Mouse (Mus musculus) hindbrain, embryonic 10.5 days (tissue): Measurements from ENCODE around the gene Tfpi. TPM values are rescaled to one million over a fixed set of nuclear protein-coding genes. Genes with fewer than 3 reads are reported as not detected.
A peak's percentile ranks its signal among the peaks of the same experiment; 100 is the strongest.
"Not testable (repeated sequence)": the region's sequence is repeated elsewhere in the genome, so short reads cannot be mapped to it uniquely, and the experiment has no call there.

Source experiments
- DNase-seq: peaks from one replicate; pipeline ENCODE4 v3.0.0-alpha.2; 2017; ENCODE audit warnings: low spot score
- H3K27ac ChIP-seq: fragments of 300-500 bp; sonication (generic); 2 replicates; pipeline ENCODE4 v1.5.1; 2016; ENCODE audit warnings: mild to moderate bottlenecking, moderate library complexity
- H3K27me3 ChIP-seq: fragments of 300-500 bp; sonication (generic); 2 replicates; pipeline ENCODE4 v1.6.1; 2016; ENCODE audit warnings: mild to moderate bottlenecking; ENCODE audit not compliant: poor library complexity, insufficient read depth, severe bottlenecking
- H3K36me3 ChIP-seq: fragments of 300-500 bp; sonication (generic); 2 replicates; pipeline ENCODE4 v1.6.1; 2016; ENCODE audit warnings: mild to moderate bottlenecking, moderate library complexity
- H3K4me1 ChIP-seq: fragments of 300-500 bp; sonication (generic); replicated peaks from 2 replicates; pipeline ENCODE4 v1.6.1; 2016; ENCODE audit warnings: mild to moderate bottlenecking
- H3K4me3 ChIP-seq: fragments of 300-500 bp; sonication (generic); 2 replicates; pipeline ENCODE4 v1.5.1; 2016; ENCODE audit warnings: mild to moderate bottlenecking, moderate library complexity
- H3K9me3 ChIP-seq: fragments of 300-500 bp; sonication (generic); 2 replicates; pipeline ENCODE4 v1.6.1; 2016; ENCODE audit warnings: mild to moderate bottlenecking, moderate library complexity
- WGBS: fragments of 180-500 bp; shearing (Covaris S2); methylation state at CpG from one replicate; pipeline ENCODE4 v1.1.7; 2016; 5-methylcytosine and 5-hydroxymethylcytosine counted together
- polyA plus RNA-seq: library from polyadenylated mRNA; unstranded; fragments of >200 nt; fragmentation: Nextera tagmentation; extraction: Ambion mirVana; gene quantifications from 2 replicates; pipeline ENCODE4 v1.2.1, GENCODE M21; 2016

Tfpi gene
- polyA plus RNA-seq, 1 experiment from 2014 or later, result 18.2 TPM

DNA sequence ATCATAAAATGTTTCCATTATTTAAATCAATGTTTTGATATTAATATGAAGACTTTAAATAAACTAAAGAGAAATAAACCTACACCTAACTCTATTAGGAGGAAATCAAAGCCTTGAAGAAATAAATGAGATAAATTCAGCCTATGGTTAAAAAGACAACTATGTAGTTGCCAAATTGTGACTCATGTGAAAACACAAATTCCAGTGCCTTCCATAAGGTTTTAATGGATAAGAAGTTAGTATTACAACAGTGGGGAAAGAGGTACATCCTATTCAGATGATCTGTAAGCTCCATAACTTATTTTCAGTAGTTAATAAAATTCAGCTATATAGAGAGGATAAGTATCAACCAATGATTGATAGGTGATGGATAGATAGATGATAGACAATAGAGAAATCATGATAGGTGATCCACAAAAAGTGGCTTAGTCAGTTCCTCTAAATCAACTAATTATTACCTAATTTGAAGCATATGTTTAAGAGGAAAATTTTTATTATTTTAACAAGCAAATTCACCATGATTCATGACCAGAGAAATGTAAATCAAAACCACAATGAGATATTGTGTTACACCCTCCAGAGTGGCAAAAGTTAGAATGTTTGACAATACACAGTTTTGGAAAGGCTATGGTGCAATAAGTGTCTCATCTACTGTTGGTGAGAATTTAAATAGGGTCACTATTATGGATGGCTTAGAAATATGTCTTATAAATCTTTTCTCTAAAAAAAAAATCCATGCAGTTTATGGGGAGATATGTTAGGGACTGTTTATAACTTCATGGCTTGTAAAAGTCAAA, 66.6 kb downstream of the Tfpi start:
- Histone ChIP-seq H3K36me3 (no peaks in the 10 kb centered on the region), H3K27me3 (no peaks in the 10 kb centered on the region), H3K4me3 (no peak overlapping the region), H3K27ac (no peak overlapping the region), H3K9me3 (no peaks in the 10 kb centered on the region), H3K4me1 (no peaks in the 10 kb centered on the region)
- DNase-seq, result no peak

DNA sequence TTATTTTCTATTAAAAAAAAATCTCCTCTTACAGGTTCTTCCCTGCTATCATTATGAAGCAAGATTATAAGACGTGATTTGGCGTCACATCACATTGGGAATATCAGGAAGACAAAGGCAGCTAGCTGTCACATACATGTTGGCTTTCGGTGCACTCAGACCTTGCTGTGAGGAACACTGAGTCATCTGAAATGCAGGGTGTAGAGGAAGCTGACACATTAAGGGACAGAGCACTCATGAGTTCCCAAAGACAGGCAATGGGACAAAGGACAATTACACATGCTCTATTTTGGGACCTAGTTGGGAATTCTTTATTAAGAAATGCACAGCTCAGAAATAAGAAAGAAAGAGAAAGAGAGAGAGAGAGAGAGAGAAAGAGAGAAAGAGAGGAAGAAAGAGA, 71.7 kb downstream of the Tfpi start:
- H3K36me3 ChIP-seq, result no peaks in the 10 kb centered on the region
- 87% methylated on average over 3 of the region's 3 CpGs for WGBS
- H3K4me3 ChIP-seq, result no peak overlapping the region
- no peaks in the 10 kb centered on the region for H3K9me3 ChIP-seq
- H3K27ac ChIP-seq, result no peak overlapping the region
- DNase-seq, result no peak
- no peaks in the 10 kb centered on the region for H3K27me3 ChIP-seq
- H3K4me1 ChIP-seq, result no peaks in the 10 kb centered on the region

DNA sequence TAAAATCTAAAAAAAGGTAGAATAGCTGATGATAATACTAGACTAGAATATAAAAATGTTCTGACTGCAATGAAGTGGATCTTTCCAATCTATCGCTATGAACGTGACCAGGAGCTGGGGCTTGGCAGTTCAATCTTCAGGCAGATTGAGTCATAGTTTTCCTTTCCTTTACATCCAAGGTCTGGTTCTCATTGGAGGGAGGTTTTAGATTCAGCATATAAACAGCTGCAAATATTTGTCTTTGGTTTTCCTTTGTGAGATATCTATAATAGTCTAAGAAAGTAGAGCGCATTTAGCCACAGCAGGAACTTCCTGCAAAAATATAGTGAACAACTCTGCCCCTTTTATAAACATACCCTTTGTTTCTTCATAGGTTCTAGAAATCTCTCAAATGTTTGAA, 73.9 kb downstream of the Tfpi start:
- no peaks in the 10 kb centered on the region for H3K9me3 ChIP-seq
- H3K27ac ChIP-seq, result no peak overlapping the region
- H3K36me3 ChIP-seq, result no peaks in the 10 kb centered on the region
- WGBS, result 92% methylated on average over 3 of the region's 3 CpGs
- H3K4me3 ChIP-seq, result no peak overlapping the region
- no peaks in the 10 kb centered on the region for H3K27me3 ChIP-seq
- H3K4me1 ChIP-seq, result no peaks in the 10 kb centered on the region
- DNase-seq, result no peak

- 93% methylated on average over 4 of the region's 4 CpGs for WGBS
- H3K4me1 ChIP-seq, result no peaks in the 10 kb centered on the region
Observed at GRCm38 (mm10) chr2:84396557-84396956, 80.0 kb downstream of the Tfpi start.

GRCm38 (mm10) chr2:84393236-84393635, 83.3 kb downstream of the Tfpi start:
- H3K27me3 ChIP-seq, result no peaks in the 10 kb centered on the region
- H3K36me3 ChIP-seq, result no peaks in the 10 kb centered on the region
- H3K4me1 ChIP-seq, result 0 out of 2 replicates have a peak, but pooled peaks cover 8% of the 10 kb centered on the region
- H3K4me3 ChIP-seq, result no peak overlapping the region
- WGBS, result 94% methylated on average over 4 of the region's 4 CpGs
- DNase-seq, result no peak
- H3K27ac ChIP-seq, result no peak overlapping the region
- no peaks in the 10 kb centered on the region for H3K9me3 ChIP-seq

More at GRCm38 (mm10) chr2:84396557-84396956, 80.0 kb downstream of the Tfpi start:
- no peak overlapping the region for H3K4me3 ChIP-seq
- H3K36me3 ChIP-seq, result no peaks in the 10 kb centered on the region
- no peak for DNase-seq
- H3K9me3 ChIP-seq, result no peaks in the 10 kb centered on the region
- H3K27me3 ChIP-seq, result no peaks in the 10 kb centered on the region
- H3K27ac ChIP-seq, result no peak overlapping the region

DNA sequence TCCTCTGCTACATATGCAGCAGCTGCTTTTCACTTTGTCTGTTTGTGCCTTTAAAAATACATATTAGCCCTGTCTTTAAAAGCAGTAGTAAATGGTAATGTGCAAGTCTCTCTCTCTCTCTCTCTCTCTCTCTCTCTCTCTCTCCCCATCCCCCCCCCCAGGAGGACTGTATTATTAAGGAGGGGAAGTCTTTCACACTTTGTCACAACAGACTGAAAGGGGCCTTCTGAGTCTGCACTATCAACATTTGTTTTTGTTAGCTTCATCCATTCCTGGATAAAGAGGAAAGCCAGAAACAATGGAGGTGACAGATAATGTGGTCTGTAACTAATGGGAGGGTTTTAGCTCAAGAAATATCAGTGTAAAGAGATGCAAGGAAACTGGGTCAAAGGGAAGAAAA, 87.5 kb downstream of the Tfpi start:
- DNase-seq, result no peak
- H3K27ac ChIP-seq, result no peak overlapping the region
- H3K36me3 ChIP-seq, result no peaks in the 10 kb centered on the region
- no peaks in the 10 kb centered on the region for H3K27me3 ChIP-seq
- no peak overlapping the region for H3K4me3 ChIP-seq
- peaks cover 12% of the 10 kb centered on the region for H3K4me1 ChIP-seq
- H3K9me3 ChIP-seq, result no peaks in the 10 kb centered on the region

- H3K27me3 ChIP-seq, H3K36me3 ChIP-seq, H3K27ac ChIP-seq, H3K4me3 ChIP-seq, H3K9me3 ChIP-seq, DNase-seq: not testable (repeated sequence)
- WGBS, result 91% methylated on average over 14 of the region's 14 CpGs
- peaks cover 12% of the 10 kb centered on the region for H3K4me1 ChIP-seq
Observed at GRCm38 (mm10) chr2:84388537-84388936, 88.0 kb downstream of the Tfpi start.

DNA sequence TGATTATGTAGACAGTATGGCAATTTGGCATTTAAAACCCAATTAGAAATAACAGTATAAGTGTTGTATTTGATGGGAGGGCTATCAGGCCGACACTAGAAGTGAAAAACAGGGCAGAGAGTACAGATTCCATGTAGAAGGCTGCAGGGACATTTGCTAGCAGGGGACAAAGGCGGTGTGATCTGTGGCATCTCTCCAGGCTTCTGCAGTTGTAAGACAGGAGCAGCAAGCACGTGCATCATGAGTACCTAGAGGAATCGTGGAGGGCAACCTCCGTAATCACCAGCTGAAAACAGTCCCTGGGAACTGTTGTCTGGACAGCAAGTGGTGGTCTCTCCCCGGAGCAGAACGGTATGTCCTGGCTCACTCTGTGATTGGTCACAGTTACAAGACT, 88.6 kb downstream of the Tfpi start:
- 85% methylated on average over 7 of the region's 7 CpGs for WGBS
- no peak for DNase-seq
- H3K36me3 ChIP-seq, result no peaks in the 10 kb centered on the region
- no peak overlapping the region for H3K4me3 ChIP-seq
- peaks cover 12% of the 10 kb centered on the region for H3K4me1 ChIP-seq
- H3K27me3 ChIP-seq, result no peaks in the 10 kb centered on the region
- no peaks in the 10 kb centered on the region for H3K9me3 ChIP-seq
- 0 out of 2 replicates have a peak overlapping the region, but pooled peaks have one; percentile 23 for H3K27ac ChIP-seq

GRCm38 (mm10) chr2:84387394-84388022, 89.1 kb downstream of the Tfpi start:
- no peak overlapping the region for H3K27ac ChIP-seq
- no peaks in the 10 kb centered on the region for H3K27me3 ChIP-seq
- no peak overlapping the region for H3K4me3 ChIP-seq
- 76% methylated on average over 11 of the region's 11 CpGs for WGBS
- no peaks in the 10 kb centered on the region for H3K9me3 ChIP-seq
- peaks cover 12% of the 10 kb centered on the region for H3K4me1 ChIP-seq
- no peak for DNase-seq
- H3K36me3 ChIP-seq, result no peaks in the 10 kb centered on the region

DNA sequence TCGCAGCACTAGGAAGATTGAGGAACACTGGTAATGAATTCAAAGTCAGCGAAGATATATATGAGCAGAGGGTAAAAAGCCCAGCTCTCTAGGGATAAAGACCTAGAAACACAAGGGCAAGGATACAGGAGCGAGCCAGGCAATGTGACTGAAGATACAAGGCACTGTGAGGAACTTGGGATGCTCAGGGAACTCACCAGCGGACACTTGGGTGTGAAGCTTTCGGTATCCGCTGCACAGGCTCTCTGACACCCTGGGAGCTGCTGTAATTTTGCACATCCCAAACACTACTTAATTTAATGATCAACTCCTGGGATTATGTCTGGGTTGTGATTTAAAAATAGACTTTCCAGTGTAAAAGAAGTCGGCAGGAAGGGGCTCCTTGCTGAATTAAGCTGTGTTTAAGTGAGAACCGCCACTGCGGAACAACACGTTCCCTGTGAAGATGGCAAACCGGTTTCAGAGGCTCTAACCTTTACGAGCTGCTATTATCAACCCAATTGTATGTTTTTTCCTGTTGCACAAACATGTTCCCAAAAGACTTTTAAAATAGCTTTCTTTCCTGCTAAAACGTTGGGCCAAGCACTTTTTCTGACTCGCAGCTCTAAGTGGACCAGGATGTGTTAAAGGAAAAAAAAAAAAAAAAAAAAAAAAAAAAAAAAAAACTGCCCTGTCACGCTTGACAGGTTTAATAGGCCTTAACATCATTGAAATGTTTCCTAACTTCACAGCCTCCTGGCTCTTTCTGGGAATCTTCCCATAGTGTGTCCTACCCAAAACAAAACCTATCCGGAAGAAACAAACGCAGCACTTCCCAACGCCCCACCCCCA, 89.8 kb downstream of the Tfpi start:
- no peaks in the 10 kb centered on the region for H3K9me3 ChIP-seq
- H3K36me3 ChIP-seq, result no peaks in the 10 kb centered on the region
- DNase-seq, result no peak
- 48% methylated on average over 18 of the region's 18 CpGs for WGBS
- no peaks in the 10 kb centered on the region for H3K27me3 ChIP-seq
- peaks cover 12% of the 10 kb centered on the region for H3K4me1 ChIP-seq
- 0 out of 2 replicates have a peak overlapping the region, but pooled peaks have one; percentile 35 for H3K27ac ChIP-seq
- H3K4me3 ChIP-seq, result peak overlapping the region; percentile 26

- DNase-seq, result no peak
- no peaks in the 10 kb centered on the region for H3K36me3 ChIP-seq
- H3K9me3 ChIP-seq, result no peaks in the 10 kb centered on the region
- no peak overlapping the region for H3K27ac ChIP-seq
- 88% methylated on average over 6 of the region's 6 CpGs for WGBS
- no peaks in the 10 kb centered on the region for H3K27me3 ChIP-seq
- H3K4me1 ChIP-seq, result peaks cover 12% of the 10 kb centered on the region
- H3K4me3 ChIP-seq, result no peak overlapping the region
Observed at GRCm38 (mm10) chr2:84384911-84385693, 91.5 kb downstream of the Tfpi start.

DNA sequence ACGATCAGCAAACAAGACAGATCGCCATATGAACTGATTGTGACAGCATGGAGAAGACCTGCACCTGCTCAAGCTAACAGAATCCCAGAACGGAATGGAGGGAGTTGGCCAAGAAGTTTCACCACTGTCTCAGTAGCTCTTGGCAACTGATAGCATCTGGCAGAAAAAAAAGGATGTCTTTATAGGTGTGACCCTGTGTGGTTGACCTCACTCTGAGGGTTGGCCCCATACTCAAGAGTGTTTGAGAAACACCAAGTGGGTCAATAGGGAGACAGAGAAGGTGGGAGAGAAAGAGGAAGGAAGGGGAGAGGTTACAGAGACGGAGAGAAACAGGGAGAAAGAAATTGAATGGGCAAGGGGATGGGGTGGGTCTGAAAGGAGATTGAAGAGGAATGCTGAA, 92.7 kb downstream of the Tfpi start:
- Histone ChIP-seq H3K27ac (no peak overlapping the region), H3K27me3 (no peaks in the 10 kb centered on the region), H3K36me3 (no peaks in the 10 kb centered on the region), H3K9me3 (no peaks in the 10 kb centered on the region), H3K4me3 (no peak overlapping the region), H3K4me1 (peaks cover 4% of the 10 kb centered on the region)
- WGBS, result 78% methylated on average over 4 of the region's 4 CpGs
- no peak for DNase-seq
